11 mouse cellular contexts compared by ENCODE assay signal in genomic region chr6:97531043-97531442, GRCm38 (mm10).
DNase-seq lines count a peak whose midpoint lies in the region; ATAC-seq lines count a peak whose summit lies in the region.
"Had no signal": no experiment of that assay in that cellular context is flagged by ENCODE, and none has a peak within 500 bp of the region (broad histone marks: within the 10 kb centered on the region; RNA-seq: fewer than 3 reads in every experiment).

No protein-coding gene starts in this region.

- peak; percentile 68; the same call in 1 of the 2 replicates for ATAC-seq in frontal cortex, adult (ENCODE audit: low TSS enrichment)
- ATAC-seq: hindbrain, postnatal 0 days had no signal

- DNase-seq in frontal cortex, postnatal 14 days (ENCODE audit: low spot score in 2 of 2) = no peak
- peak; percentile 14 for DNase-seq in layer of hippocampus, adult 9-11 months
- no peak for DNase-seq in layer of hippocampus, postnatal 25 days (ENCODE audit: extremely low spot score in 1 of 2, low spot score in 1 of 2)
- peak; percentile 31 for DNase-seq in brain, adult 2 months (ENCODE audit: low read depth, low spot score)
- peak; percentile 34 to 45 for DNase-seq in natural killer cell, adult 2 months (ENCODE audit: low spot score in 2 of 2)
- DNase-seq in neural tube, embryonic 10.5 days (ENCODE audit: extremely low spot score, low spot score) = no peak
- DNase-seq in left cerebral cortex, postnatal 36 days (ENCODE audit: low spot score in 2 of 2) = no peak
- DNase-seq: adrenal gland, postnatal 14 days; retina, postnatal 1 day had no signal

- intact Hi-C loops in left cerebral cortex, postnatal 36 days (cut with DNase I) = no loop called here

Comparison
In these comparisons a context has a peak if more than half of its experiments do, and no peak if none do; other contexts are left out.
1. DNase-seq: peak in layer of hippocampus, adult 9-11 months (single experiment), brain, adult 2 months (single experiment) and natural killer cell, adult 2 months (2 of 2); none in frontal cortex, postnatal 14 days (0 of 2), layer of hippocampus, postnatal 25 days (0 of 2), neural tube, embryonic 10.5 days (single experiment) and left cerebral cortex, postnatal 36 days (0 of 2).